Mouse (Mus musculus): ENCODE data around the gene Exoc3l.
"Not testable (repeated sequence)": the region's sequence is repeated elsewhere in the genome, so short reads cannot be mapped to it uniquely, and the experiment has no call there.

Exoc3l gene

DNA sequence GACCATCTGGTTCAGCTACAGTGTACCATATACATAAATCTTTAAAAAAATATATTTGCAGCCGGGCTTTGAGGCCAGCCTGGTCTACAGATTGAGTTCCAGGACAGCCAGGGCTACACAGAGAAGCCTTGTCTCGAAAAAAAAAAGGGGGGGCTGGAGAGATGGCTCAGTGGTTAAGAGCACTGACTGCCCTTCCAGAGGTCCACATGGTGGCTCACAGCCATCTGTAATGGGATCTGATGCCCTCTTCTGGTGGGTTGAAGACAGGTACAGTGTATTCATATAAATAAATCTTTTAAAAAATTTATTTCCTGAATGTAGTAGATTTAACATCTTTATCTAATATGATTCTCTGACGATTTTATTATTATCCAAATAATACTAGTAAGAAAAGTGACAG lies 4.1 kb downstream of the Exoc3l start:
- not testable (repeated sequence) for DNase-seq (ENCODE audit: low spot score)

- not testable (repeated sequence) for DNase-seq (ENCODE audit: low spot score)
These were observed 4.5 kb downstream of the Exoc3l start for GRCm38 (mm10) chr8:105291364-105291763.

- DNase-seq (ENCODE audit: low spot score) = peak; percentile 72
These were observed 5.2 kb downstream of the Exoc3l start for GRCm38 (mm10) chr8:105290554-105291314.

DNA sequence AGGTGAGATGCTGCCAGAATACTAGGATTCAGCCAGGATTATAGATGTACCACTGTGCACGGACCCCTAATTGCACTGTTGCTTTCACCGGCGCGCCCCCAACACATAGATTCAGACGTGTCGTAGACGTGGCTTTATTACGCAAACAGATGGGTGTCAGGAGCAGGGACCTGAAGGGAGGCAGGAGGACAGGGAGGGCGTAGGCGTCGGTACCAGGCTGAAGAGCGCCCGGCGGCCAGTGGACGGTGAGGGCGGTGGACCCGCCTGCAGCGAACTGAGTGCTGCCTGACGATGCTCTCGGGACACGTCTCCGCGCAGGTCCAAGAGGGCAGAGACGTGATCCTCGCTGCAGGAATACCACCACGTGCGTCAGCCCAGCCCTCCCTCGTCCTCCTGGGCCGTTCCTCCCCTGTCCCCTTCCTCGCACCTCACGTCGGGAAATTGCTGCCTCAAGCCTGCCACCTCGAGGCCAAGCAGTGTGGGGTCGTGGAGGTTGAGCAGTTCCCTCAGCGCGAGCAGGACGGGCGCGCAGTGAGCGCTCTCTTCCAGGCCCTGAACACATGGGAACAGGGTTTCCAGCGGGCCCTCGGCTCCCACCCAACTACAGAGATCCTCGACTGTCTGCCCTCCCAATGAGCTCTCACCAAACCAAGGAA lies 6.0 kb downstream of the Exoc3l start, which contains the start of gene 4931428F04Rik:
Gene 4931428F04Rik (minus strand): TSS at position 60 of the 656 bp plus-strand sequence.
- peak; percentile 73 for DNase-seq (ENCODE audit: low spot score)

DNA sequence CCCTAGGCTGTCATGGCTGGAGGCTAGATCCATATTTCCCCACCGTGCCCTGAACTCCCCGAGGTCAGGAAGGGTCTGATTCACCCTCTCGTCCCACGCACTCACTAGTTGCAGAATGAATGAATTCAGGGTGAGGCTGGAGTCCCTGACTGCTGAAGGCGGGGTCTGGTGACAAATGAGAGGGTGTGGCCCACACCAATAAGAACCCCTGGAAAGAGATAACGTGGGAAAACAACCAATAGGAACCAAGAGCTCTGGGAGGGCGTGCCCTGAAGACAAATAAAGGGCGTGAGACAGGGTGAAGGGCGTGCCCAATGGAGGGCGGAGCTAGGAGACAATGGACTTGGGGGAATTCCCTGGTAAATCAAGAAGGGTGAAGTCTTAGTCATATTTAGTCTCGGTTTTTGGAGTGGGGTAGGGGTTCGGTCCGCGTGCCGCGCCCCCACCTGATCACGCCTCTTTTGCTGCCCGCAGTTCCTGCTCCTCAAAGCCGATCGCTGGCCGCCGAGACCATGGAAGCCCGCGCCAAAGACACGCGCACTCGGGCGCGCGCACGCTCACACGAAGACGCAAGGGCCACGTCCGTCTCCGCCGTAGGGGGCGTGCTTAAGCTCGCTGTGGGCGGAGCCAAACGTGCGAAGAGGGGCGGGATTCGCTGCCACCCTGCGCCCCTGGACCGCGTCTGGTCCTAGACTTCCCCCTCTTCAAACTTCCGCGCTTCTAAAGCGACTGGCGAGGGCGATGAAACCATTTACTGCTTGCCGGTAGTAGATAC lies 6.8 kb downstream of the Exoc3l start:
- peak; percentile 97 for DNase-seq (ENCODE audit: low spot score)

- DNase-seq (ENCODE audit: low spot score) = peak; percentile 36
These were observed 7.7 kb downstream of the Exoc3l start for GRCm38 (mm10) chr8:105288231-105288630.

GRCm38 (mm10) chr8:105286907-105287306 lies 9.0 kb downstream of the Exoc3l start:
- DNase-seq (ENCODE audit: low spot score) = no peak

GRCm38 (mm10) chr8:105285514-105285913 lies 10.4 kb downstream of the Exoc3l start:
- no peak for DNase-seq (ENCODE audit: low spot score)

- DNase-seq (ENCODE audit: low spot score) = no peak
These were observed 12.8 kb downstream of the Exoc3l start for GRCm38 (mm10) chr8:105283074-105283473.

GRCm38 (mm10) chr8:105282239-105282638 lies 13.7 kb downstream of the Exoc3l start:
- DNase-seq (ENCODE audit: low spot score) = no peak

GRCm38 (mm10) chr8:105281821-105282220 lies 14.1 kb downstream of the Exoc3l start:
- DNase-seq (ENCODE audit: low spot score) = no peak

- DNase-seq (ENCODE audit: low spot score) = no peak
These were observed 15.3 kb downstream of the Exoc3l start for GRCm38 (mm10) chr8:105280567-105280966.

- DNase-seq (ENCODE audit: low spot score) = no peak
These were observed 17.0 kb downstream of the Exoc3l start for GRCm38 (mm10) chr8:105278911-105279334.

DNA sequence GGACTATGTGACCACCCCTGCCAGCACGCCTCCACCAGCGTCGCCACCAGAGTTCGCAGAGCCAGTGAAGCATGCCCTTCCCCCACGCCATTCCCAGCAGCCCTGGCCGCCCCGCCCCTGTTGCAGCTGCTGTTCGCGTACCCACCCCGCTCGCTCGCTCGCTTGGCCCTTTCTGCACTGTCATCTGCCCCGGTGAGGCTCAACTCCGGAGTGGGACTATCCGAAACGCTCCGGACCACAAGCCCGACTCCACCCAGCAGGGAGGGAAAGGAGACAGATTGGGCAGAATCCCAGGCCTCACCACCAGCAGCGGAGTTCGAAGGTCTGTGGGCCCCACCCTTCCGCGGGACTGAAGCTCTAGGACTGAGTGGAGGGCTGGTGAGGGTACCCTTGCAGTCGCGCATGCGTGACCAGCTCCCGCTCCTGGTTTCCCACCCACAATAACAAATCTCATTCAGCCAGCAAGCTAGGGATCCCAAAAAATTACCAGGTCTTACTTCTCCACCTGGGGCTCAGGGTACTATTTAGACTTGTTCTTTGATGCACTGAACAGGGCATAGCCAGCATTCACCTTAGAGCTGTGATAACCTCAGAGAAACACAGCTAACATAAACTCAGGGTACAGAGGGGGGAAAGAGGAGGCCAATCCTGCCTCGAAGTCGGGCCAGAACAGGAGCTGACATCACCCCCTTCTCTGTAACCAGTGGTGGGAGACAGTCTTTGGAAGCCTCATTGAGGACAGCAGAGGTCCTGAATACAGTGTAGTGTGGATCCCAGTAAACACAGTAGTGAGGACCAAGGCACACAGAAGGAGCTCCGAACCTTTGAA lies 19.4 kb downstream of the Exoc3l start:
- peak; percentile 86 for DNase-seq (ENCODE audit: low spot score)

- peak; percentile 28 for DNase-seq (ENCODE audit: low spot score)
These were observed 20.1 kb downstream of the Exoc3l start, which contains the start of gene Nol3 for GRCm38 (mm10) chr8:105275840-105276239. TSS of gene Nol3 (plus strand) at chr8:105276140.

DNA sequence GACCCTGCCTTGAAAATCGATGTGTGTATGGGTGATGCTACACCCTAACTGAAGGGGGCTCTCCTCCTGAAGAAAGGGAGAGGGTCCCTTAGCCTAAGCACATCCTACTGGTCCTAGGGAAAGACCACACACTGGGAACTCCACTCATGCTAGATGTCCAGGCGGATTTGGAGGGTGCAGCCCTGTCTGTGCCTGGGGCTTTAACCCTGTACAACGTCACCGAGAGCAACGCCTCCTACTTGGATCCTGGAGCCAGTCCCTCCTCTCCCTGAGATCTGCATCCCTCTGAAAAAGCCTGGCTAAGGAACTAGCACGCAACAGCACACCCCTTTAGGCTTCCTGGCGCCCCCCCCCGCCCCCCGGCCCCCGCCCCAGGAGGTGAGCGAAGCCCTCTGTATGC lies 20.5 kb downstream of the Exoc3l start:
- DNase-seq (ENCODE audit: low spot score) = peak; percentile 36

- no peak for DNase-seq (ENCODE audit: low spot score)
These were observed 25.1 kb downstream of the Exoc3l start for GRCm38 (mm10) chr8:105270916-105271186.

GRCm38 (mm10) chr8:105270101-105270915 lies 25.6 kb downstream of the Exoc3l start:
- no peak for DNase-seq (ENCODE audit: low spot score)

DNA sequence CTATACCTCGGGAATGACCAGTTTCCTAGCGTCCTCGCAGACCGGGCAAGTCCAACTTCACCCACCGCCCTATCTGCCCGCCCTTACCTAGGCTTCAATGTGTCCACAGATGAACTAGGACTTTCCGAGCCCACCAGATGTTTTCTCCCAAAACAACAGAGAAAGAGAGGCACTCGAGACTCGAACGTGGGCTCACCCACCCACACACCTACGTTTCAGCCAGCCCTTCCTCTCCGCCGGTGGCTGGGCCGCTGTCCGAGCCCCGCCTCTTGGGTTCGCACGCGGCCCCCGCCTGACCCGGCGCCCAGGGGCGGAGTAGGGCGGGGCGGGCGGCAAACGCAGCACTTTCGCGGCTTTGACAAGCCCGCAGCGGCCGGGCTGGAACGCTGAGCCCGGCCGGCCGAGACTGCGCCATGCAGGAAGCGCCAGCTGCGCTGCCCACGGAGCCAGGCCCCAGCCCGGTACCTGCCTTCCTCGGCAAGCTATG lies 26.4 kb downstream of the Exoc3l start, which contains the start of gene Hsf4:
Gene Hsf4 (plus strand): TSS at position 341 of the 487 bp plus-strand sequence.
- no peak for DNase-seq (ENCODE audit: low spot score)

DNA sequence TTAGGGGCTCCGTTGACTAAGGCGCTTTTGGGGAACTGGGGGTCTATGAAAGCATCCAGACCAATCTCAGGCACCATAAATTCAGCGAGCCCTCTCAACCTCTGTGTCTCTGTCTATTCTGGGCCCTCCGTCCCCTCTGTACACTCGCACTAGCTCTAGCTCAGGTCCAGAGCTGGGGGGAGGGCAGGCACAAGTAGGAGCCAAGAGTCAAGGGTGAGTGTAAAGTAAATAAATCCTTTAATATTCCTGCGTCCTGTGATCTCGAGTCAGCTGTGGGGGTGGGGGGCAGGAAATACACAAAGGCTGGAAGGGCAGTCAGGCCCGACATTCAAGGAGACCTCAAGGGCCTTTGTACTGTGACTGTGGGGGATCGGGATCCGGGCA lies 26.8 kb downstream of the Exoc3l start:
- no peak for DNase-seq (ENCODE audit: low spot score)

Measured in MN1 (cell line).